Mouse (Mus musculus): ENCODE measurements at regions not wholly inside any gene's neighbourhood (a gene's known extent, or its start where the extent isn't known, plus 50 kb on each side); places are given as distances from the start of the nearest gene placed in this dataset.

DNA sequence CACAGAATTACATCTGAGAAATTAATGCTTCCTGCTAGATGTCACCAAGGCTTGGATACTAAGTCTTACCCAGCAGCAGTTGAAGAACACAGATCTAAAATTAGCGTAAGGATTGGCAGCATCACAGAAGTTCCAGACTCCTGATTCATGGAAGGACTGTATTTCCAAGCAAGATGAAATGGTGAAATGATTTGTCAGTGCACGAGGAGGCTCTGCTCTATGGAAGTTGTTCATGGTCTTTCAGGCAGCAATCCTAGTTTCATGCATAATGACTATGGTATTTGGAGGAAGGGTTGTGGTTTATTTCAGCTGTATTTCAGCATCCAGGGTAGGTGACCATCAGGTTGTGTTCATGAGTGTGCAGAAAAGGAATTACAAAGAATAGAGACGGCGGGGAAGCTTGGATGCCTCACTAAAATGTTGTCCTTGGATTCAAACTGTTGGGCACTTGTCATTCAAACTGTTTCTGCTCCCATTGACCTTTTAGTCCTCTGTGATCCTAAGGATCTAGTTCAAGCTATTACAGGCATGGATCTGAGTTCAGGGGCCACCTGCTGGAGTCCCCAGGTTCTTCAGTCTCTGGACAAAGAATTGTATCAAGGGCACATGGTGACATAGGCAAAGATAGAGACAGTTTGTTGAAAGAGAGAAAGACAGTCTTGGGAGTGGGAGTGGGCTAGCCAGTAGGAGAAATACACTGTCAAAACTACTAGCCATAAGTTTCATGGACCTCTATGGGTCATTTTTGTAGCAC lies 1411.6 kb upstream of the A1bg start:
- TF ChIP-seq ZC3H11A (IDR thresholded peaks at IDR 0.05; ENCODE audit: borderline replicate concordance, low read depth, low read length) = no peak
- TF ChIP-seq HCFC1 (IDR thresholded peaks at IDR 0.05; ENCODE audit: borderline replicate concordance, insufficient read depth, low read length) = no peak
- no peak for TF ChIP-seq CHD2 (IDR thresholded peaks at IDR 0.05; ENCODE audit: low read depth, low read length)

All from ES-E14 (cell line).